Mouse (Mus musculus) liver, adult 2 months (tissue): ENCODE measurements around the gene Il1r1. TPM values are rescaled to one million over a fixed set of nuclear protein-coding genes. Genes with fewer than 3 reads are reported as not detected.

Experiments used
- DNase-seq: peaks from one replicate; pipeline ENCODE4 v3.0.0-alpha.2; 2011; ENCODE audit warnings: low read depth, low spot score; ENCODE audit errors: extremely low read depth
- H3K27ac ChIP-seq: fragments of 200-500 bp; replicated peaks from 2 replicates; pipeline ENCODE4 v1.5.1; 2012; ENCODE audit warnings: low read depth, mild to moderate bottlenecking, control low read depth, inconsistent platforms, low read length; ENCODE audit not compliant: insufficient read depth
- H3K27me3 ChIP-seq: fragments of 200-500 bp; 2 replicates; pipeline ENCODE4 v1.6.1; 2012; ENCODE audit warnings: mild to moderate bottlenecking, moderate library complexity, low read length, inconsistent platforms; ENCODE audit not compliant: control insufficient read depth, insufficient read depth
- H3K36me3 ChIP-seq: fragments of 200-500 bp; 2 replicates; pipeline ENCODE4 v1.6.1; 2012; ENCODE audit warnings: low read length, inconsistent platforms; ENCODE audit not compliant: control insufficient read depth, insufficient read depth
- H3K4me1 ChIP-seq: fragments of 200-500 bp; 2 replicates; pipeline ENCODE4 v1.6.1; 2011; ENCODE audit warnings: low read length; ENCODE audit not compliant: control insufficient read depth, insufficient read depth
- H3K4me3 ChIP-seq: fragments of 200-500 bp; 2 replicates; pipeline ENCODE4 v1.5.1; 2011; ENCODE audit warnings: low read depth, mild to moderate bottlenecking, control low read depth, low read length, moderate library complexity; ENCODE audit not compliant: insufficient read depth
- H3K79me2 ChIP-seq: fragments of 200-500 bp; 2 replicates; pipeline ENCODE4 v1.6.1; 2012; ENCODE audit warnings: inconsistent platforms, mild to moderate bottlenecking, low read length, moderate library complexity; ENCODE audit not compliant: control insufficient read depth, insufficient read depth
- H3K9ac ChIP-seq: fragments of 200-500 bp; 2 replicates; pipeline ENCODE4 v1.6.1; 2012; ENCODE audit warnings: low read depth, mild to moderate bottlenecking, control low read depth, inconsistent platforms, low read length
- CTCF ChIP-seq: fragments of 200-500 bp; IDR thresholded peaks from 2 replicates; pipeline ENCODE4 v1.5.1; 2011; ENCODE audit warnings: low read depth, low read length, control low read depth
- POLR2A ChIP-seq: fragments of 200-500 bp; IDR thresholded peaks from 2 replicates; pipeline ENCODE4 v1.6.1; 2011; ENCODE audit warnings: low read length, control low read depth; ENCODE audit not compliant: insufficient read depth; ENCODE audit errors: extremely low read depth
- WGBS: fragments of 180-500 bp; shearing (Covaris S2); methylation state at CpG from one replicate; pipeline ENCODE4 v1.1.7; 2018; 5-methylcytosine and 5-hydroxymethylcytosine counted together
- polyA plus RNA-seq: library from polyadenylated mRNA; depleted of rRNA; stranded (reverse); fragments of >200 nt; gene quantifications from 2 replicates; pipeline ENCODE4 v1.2.3, GENCODE M21; 2012
- total RNA-seq: library from RNA; depleted of rRNA; stranded (reverse); fragments of >200 nt; gene quantifications from 2 replicates; pipeline ENCODE4 v1.2.3, GENCODE M21; 2014

The Il1r1 gene
- total and polyA plus RNA-seq, 2 experiments, result 5.5 to 16.0 TPM

DNA sequence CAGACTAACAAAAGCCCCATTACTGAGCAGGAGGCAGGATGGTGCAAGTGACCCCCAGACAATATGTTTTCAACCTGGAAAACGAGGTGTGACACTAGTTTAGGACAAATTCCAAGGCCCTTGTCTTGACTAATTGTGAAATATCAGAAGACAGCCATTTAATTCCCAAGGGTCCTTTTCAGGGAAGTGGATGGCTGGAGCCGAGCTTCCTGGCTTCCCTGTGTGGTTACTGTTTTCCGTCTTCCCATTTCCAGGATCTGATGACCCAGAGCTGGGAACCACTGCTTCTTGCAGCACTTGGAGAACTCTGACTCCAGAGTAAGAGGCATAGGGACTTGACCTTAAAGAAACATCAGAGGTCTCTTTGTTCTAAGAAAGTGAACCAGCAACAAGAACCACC, 43.2 kb upstream of the Il1r1 start:
- H3K27ac ChIP-seq, result no peak overlapping the region
- WGBS, result 61% methylated on average over 3 of the region's 3 CpGs
- no peak overlapping the region for H3K4me3 ChIP-seq
- H3K9ac ChIP-seq, result no peak overlapping the region
- no peak for DNase-seq
- peaks cover 9% of the 10 kb centered on the region for H3K4me1 ChIP-seq
- no peaks in the 10 kb centered on the region for H3K79me2 ChIP-seq
- no peaks in the 10 kb centered on the region for H3K36me3 ChIP-seq
- TF ChIP-seq POLR2A, result no peak
- H3K27me3 ChIP-seq, result no peaks in the 10 kb centered on the region

- no peak overlapping the region for H3K27ac ChIP-seq
- H3K9ac ChIP-seq, result no peak overlapping the region
- no peaks in the 10 kb centered on the region for H3K27me3 ChIP-seq
- H3K4me3 ChIP-seq, result no peak overlapping the region
- H3K36me3 ChIP-seq, result no peaks in the 10 kb centered on the region
- DNase-seq, result no peak
- TF ChIP-seq POLR2A (no peak), CTCF (no peak)
- peaks cover 14% of the 10 kb centered on the region for H3K4me1 ChIP-seq
- no peaks in the 10 kb centered on the region for H3K79me2 ChIP-seq
These were observed 41.5 kb upstream of the Il1r1 start for GRCm38 (mm10) chr1:40183410-40183809.

GRCm38 (mm10) chr1:40187961-40188360, 36.9 kb upstream of the Il1r1 start:
- Histone ChIP-seq H3K9ac (no peak overlapping the region; the same call in 1 of the 2 replicates), H3K36me3 (no peaks in the 10 kb centered on the region), H3K27ac (no peak overlapping the region; the same call in 1 of the 2 replicates), H3K4me1 (peaks cover 7% of the 10 kb centered on the region), H3K27me3 (no peaks in the 10 kb centered on the region), H3K79me2 (no peaks in the 10 kb centered on the region), H3K4me3 (no peak overlapping the region)
- 79% methylated on average over 1 of the region's 1 CpGs for WGBS
- TF ChIP-seq POLR2A (no peak), CTCF (no peak)
- DNase-seq, result peak; percentile 78

GRCm38 (mm10) chr1:40190025-40190424, 34.9 kb upstream of the Il1r1 start:
- peaks cover 7% of the 10 kb centered on the region for H3K4me1 ChIP-seq
- DNase-seq, result no peak
- no peak for TF ChIP-seq POLR2A
- TF ChIP-seq CTCF, result no peak
- no peaks in the 10 kb centered on the region for H3K27me3 ChIP-seq
- no peak overlapping the region for H3K4me3 ChIP-seq
- H3K79me2 ChIP-seq, result no peaks in the 10 kb centered on the region
- no peak overlapping the region for H3K27ac ChIP-seq
- no peaks in the 10 kb centered on the region for H3K36me3 ChIP-seq
- 70% methylated on average over 5 of the region's 5 CpGs for WGBS
- no peak overlapping the region for H3K9ac ChIP-seq

- no peak for DNase-seq
- TF ChIP-seq POLR2A (no peak), CTCF (no peak)
- peaks cover 7% of the 10 kb centered on the region for H3K4me1 ChIP-seq
- H3K36me3 ChIP-seq, result no peaks in the 10 kb centered on the region
- H3K79me2 ChIP-seq, result no peaks in the 10 kb centered on the region
- no peaks in the 10 kb centered on the region for H3K27me3 ChIP-seq
- no peak overlapping the region for H3K4me3 ChIP-seq
- no peak overlapping the region for H3K27ac ChIP-seq
- H3K9ac ChIP-seq, result no peak overlapping the region
- 77% methylated on average over 5 of the region's 5 CpGs for WGBS
These were observed 34.0 kb upstream of the Il1r1 start for GRCm38 (mm10) chr1:40190837-40191236.

GRCm38 (mm10) chr1:40194279-40194678, 30.6 kb upstream of the Il1r1 start:
- Histone ChIP-seq H3K9ac (no peak overlapping the region), H3K79me2 (no peaks in the 10 kb centered on the region), H3K27ac (no peak overlapping the region), H3K4me3 (no peak overlapping the region), H3K36me3 (no peaks in the 10 kb centered on the region), H3K4me1 (peaks cover 2% of the 10 kb centered on the region; the same call in 1 of the 2 replicates), H3K27me3 (no peaks in the 10 kb centered on the region)
- TF ChIP-seq POLR2A (no peak), CTCF (no peak)
- 55% methylated on average over 2 of the region's 2 CpGs for WGBS
- peak; percentile 56 for DNase-seq
